Mouse (Mus musculus) CD4-positive naive resting alpha-beta T cell, adult 76 days (primary cell): ENCODE measurements around the gene Olfr32. TPM values are rescaled to one million over a fixed set of nuclear protein-coding genes. Genes with fewer than 3 reads are reported as not detected.

Experiments used
- total RNA-seq: library from RNA; stranded (reverse); gene quantifications from one replicate; pipeline ENCODE4 v1.2.4, GENCODE M21; 2023

The Olfr32 gene
- not detected for total RNA-seq

DNA sequence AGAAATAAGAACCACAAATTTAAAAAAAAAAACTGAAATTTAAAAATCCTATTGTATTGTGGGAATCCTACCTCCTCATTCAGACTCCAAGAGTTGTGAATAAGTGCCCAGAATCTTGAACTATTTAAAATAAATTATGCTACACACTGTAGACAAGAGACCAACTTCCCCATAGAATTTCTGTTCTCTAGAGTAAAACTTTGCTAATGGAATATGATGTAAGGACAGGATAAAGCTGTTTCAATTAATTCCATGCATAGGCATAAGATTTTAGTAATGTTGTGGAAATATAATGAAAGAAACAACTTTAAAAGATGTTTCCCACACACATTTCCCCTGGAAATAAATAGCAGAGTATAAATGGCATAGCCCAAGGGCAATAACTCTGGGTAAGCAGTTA lies at the start of gene Olfr32:
Gene Olfr32, minus strand, starts transcription at position 101 of the 400 bp plus-strand sequence.

DNA sequence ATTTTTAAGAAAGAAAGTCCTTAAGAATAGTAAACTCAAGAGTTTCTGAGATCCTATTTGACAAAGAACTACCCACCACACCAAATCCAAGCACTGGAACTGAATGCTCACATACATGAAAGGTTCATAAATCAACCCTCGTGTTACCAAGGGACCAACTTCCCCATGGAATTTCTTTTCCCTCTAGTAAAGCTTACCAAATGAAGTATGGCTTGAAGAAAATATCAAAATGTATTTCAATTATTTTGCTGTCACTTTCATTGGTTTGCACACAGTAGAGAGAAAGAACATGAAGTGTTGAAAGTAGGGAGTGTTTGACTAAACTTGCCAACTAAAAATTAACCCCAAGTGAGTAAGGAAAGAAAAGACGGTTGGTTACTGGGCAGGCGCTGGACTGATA lies 10.9 kb upstream of the Olfr32 start, which contains the start of gene Olfr1270:
Gene Olfr1270, minus strand, starts transcription at position 101 of the 400 bp plus-strand sequence.

DNA sequence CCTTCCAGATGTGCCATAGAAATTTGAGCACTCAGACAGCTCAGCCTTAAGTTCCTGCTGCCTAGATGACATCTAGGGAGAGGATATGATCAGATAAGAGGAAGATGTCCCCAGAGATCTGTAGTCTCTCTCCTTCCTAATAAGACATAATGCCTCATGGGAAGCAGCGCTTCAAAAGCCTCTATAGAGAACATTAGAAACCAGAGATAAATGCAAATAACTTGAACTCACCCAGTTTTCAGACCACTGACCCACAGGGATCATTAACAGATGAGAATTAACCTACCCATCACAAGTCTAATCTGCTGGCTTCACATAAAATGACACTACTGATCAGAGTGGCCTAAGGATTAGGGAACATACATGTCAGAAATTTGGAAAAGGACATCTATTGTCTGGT lies 20.8 kb downstream of the Olfr32 start, which contains the start of gene Olfr1269:
Gene Olfr1269, minus strand, starts transcription at position 101 of the 400 bp plus-strand sequence.

Other genes with a start within 250 kb of the Olfr32 start
- gene Olfr1258, start 215.0 kb downstream of the Olfr32 start, total RNA-seq, result not detected
- gene Olfr1259, start 193.6 kb downstream of the Olfr32 start, total RNA-seq, result not detected
- not detected for gene Olfr1260, start 168.0 kb downstream of the Olfr32 start, total RNA-seq
- gene Olfr1261, start 151.1 kb downstream of the Olfr32 start, total RNA-seq, result not detected
- not detected for gene Olfr1262, start 142.2 kb downstream of the Olfr32 start, total RNA-seq
- gene Olfr1263, start 130.2 kb downstream of the Olfr32 start, total RNA-seq, result not detected
- gene Olfr1264, start 116.7 kb downstream of the Olfr32 start, total RNA-seq, result not detected
- not detected for gene Olfr1265, start 107.0 kb downstream of the Olfr32 start, total RNA-seq
- gene Olfr140, start 78.7 kb downstream of the Olfr32 start, total RNA-seq, result not detected
- not detected for gene Olfr1269, start 20.9 kb downstream of the Olfr32 start, total RNA-seq
- not detected for gene Olfr1270, start 10.8 kb upstream of the Olfr32 start, total RNA-seq
- gene Olfr1506, start 82.2 kb upstream of the Olfr32 start, total RNA-seq, result 0.73 TPM
- gene Olfr142, start 115.3 kb upstream of the Olfr32 start, total RNA-seq, result not detected
- not detected for gene Olfr1271, start 128.7 kb upstream of the Olfr32 start, total RNA-seq
- not detected for gene Olfr1272, start 150.5 kb upstream of the Olfr32 start, total RNA-seq
- gene Gm13769, start 179.9 kb upstream of the Olfr32 start, total RNA-seq, result not detected